Mouse (Mus musculus) lung, adult 2 months (tissue): ENCODE data around the gene Mcl1.

Source experiments
- CTCF ChIP-seq: fragments of 200-500 bp; IDR thresholded peaks from 2 replicates; pipeline ENCODE4 v1.5.1; 2011; ENCODE audit warnings: mild to moderate bottlenecking, low read length, control low read depth; ENCODE audit not compliant: insufficient read depth
- POLR2A ChIP-seq: fragments of 200-500 bp; IDR thresholded peaks from 2 replicates; pipeline ENCODE4 v1.6.1; 2011; ENCODE audit warnings: low read depth, mild to moderate bottlenecking, control low read depth, low read length, borderline replicate concordance; ENCODE audit errors: extremely low read depth

GRCm38 (mm10) chr3:95687524-95688421 lies 29.2 kb downstream of the Mcl1 start, which contains the start of gene Adamtsl4:
- TF ChIP-seq POLR2A (peak; percentile 35; the same call in 1 of the 2 replicates), CTCF (no peak)
